Mouse (Mus musculus): Measurements from ENCODE around the gene Kdm4b. TPM values are rescaled to one million over a fixed set of nuclear protein-coding genes. Genes with fewer than 3 reads are reported as not detected.
A peak's percentile ranks its signal among the peaks of the same experiment; 100 is the strongest.

Kdm4b gene
- polyA plus RNA-seq, 1 experiment: 37.1 TPM

- Histone ChIP-seq H3K4me1 (ENCODE audit: control insufficient read depth, insufficient read depth, insufficient read length) (peaks cover 11% of the 10 kb centered on the region; the same call in 1 of the 2 replicates), H3K36me3 (ENCODE audit: control insufficient read depth, insufficient read depth, low read length) (no peaks in the 10 kb centered on the region; the same call in 1 of the 2 replicates), H3K27me3 (ENCODE audit: control insufficient read depth, insufficient read depth, low read length) (no peaks in the 10 kb centered on the region), H3K27ac (ENCODE audit: insufficient read depth, low read length) (peak overlapping the region; percentile 78), H3K4me3 (ENCODE audit: extremely low read depth, insufficient read depth, insufficient read length) (peak overlapping the region; percentile 74)
- DNase-seq (ENCODE audit: low read depth in 1 of 2, low spot score in 2 of 2): peak in 1 of 2 experiments; percentile 19
- TF ChIP-seq POLR2A (IDR thresholded peaks at IDR 0.05; ENCODE audit: low read depth, low read length) (no peak), CTCF (IDR thresholded peaks at IDR 0.05; ENCODE audit: extremely low read depth, insufficient read depth, insufficient read length, insufficient replicate concordance) (no peak)
- WGBS: 4% methylated on average over 66 of the region's 67 CpGs
Measured at GRCm38 (mm10) chr17:56326153-56327147, 588 bp downstream of the Kdm4b start.

- no peak overlapping the region for H3K27ac ChIP-seq (ENCODE audit: insufficient read depth, low read length)
Measured at GRCm38 (mm10) chr17:56329267-56329666, 3.4 kb downstream of the Kdm4b start.

GRCm38 (mm10) chr17:56330345-56330744, 4.5 kb downstream of the Kdm4b start:
- WGBS: 28% methylated on average over 3 of the region's 3 CpGs
- no peak for TF ChIP-seq POLR2A (IDR thresholded peaks at IDR 0.05; ENCODE audit: low read depth, low read length)
- no peak for TF ChIP-seq CTCF (IDR thresholded peaks at IDR 0.05; ENCODE audit: extremely low read depth, insufficient read depth, insufficient read length, insufficient replicate concordance)
- no peak overlapping the region for H3K4me3 ChIP-seq (ENCODE audit: extremely low read depth, insufficient read depth, insufficient read length)
- H3K36me3 ChIP-seq (ENCODE audit: control insufficient read depth, insufficient read depth, low read length): no peaks in the 10 kb centered on the region
- peaks cover 10% of the 10 kb centered on the region; the same call in 1 of the 2 replicates for H3K4me1 ChIP-seq (ENCODE audit: control insufficient read depth, insufficient read depth, insufficient read length)
- no peaks in the 10 kb centered on the region for H3K27me3 ChIP-seq (ENCODE audit: control insufficient read depth, insufficient read depth, low read length)
- no peak overlapping the region for H3K27ac ChIP-seq (ENCODE audit: insufficient read depth, low read length)
- DNase-seq (ENCODE audit: low read depth in 1 of 2, low spot score in 2 of 2): no peak

More at GRCm38 (mm10) chr17:56329267-56329666, 3.4 kb downstream of the Kdm4b start:
- H3K4me1 ChIP-seq (ENCODE audit: control insufficient read depth, insufficient read depth, insufficient read length): peaks cover 11% of the 10 kb centered on the region; the same call in 1 of the 2 replicates
- H3K4me3 ChIP-seq (ENCODE audit: extremely low read depth, insufficient read depth, insufficient read length): no peak overlapping the region
- no peaks in the 10 kb centered on the region for H3K36me3 ChIP-seq (ENCODE audit: control insufficient read depth, insufficient read depth, low read length)
- TF ChIP-seq POLR2A (IDR thresholded peaks at IDR 0.05; ENCODE audit: low read depth, low read length): no peak
- TF ChIP-seq CTCF (IDR thresholded peaks at IDR 0.05; ENCODE audit: extremely low read depth, insufficient read depth, insufficient read length, insufficient replicate concordance): no peak
- H3K27me3 ChIP-seq (ENCODE audit: control insufficient read depth, insufficient read depth, low read length): no peaks in the 10 kb centered on the region
- no peak for DNase-seq (ENCODE audit: low read depth in 1 of 2, low spot score in 2 of 2)

- peaks cover 10% of the 10 kb centered on the region; the same call in 1 of the 2 replicates for H3K4me1 ChIP-seq (ENCODE audit: control insufficient read depth, insufficient read depth, insufficient read length)
- no peak for TF ChIP-seq POLR2A (IDR thresholded peaks at IDR 0.05; ENCODE audit: low read depth, low read length)
- no peak for TF ChIP-seq CTCF (IDR thresholded peaks at IDR 0.05; ENCODE audit: extremely low read depth, insufficient read depth, insufficient read length, insufficient replicate concordance)
- no peak overlapping the region for H3K4me3 ChIP-seq (ENCODE audit: extremely low read depth, insufficient read depth, insufficient read length)
- no peak for DNase-seq (ENCODE audit: low read depth in 1 of 2, low spot score in 2 of 2)
- H3K27ac ChIP-seq (ENCODE audit: insufficient read depth, low read length): no peak overlapping the region
- no peaks in the 10 kb centered on the region for H3K36me3 ChIP-seq (ENCODE audit: control insufficient read depth, insufficient read depth, low read length)
- no peaks in the 10 kb centered on the region for H3K27me3 ChIP-seq (ENCODE audit: control insufficient read depth, insufficient read depth, low read length)
Measured at GRCm38 (mm10) chr17:56331256-56331655, 5.4 kb downstream of the Kdm4b start.

- Histone ChIP-seq H3K27me3 (ENCODE audit: control insufficient read depth, insufficient read depth, low read length) (no peaks in the 10 kb centered on the region), H3K4me1 (ENCODE audit: control insufficient read depth, insufficient read depth, insufficient read length) (peaks cover 3% of the 10 kb centered on the region; the same call in 1 of the 2 replicates), H3K36me3 (ENCODE audit: control insufficient read depth, insufficient read depth, low read length) (no peaks in the 10 kb centered on the region), H3K27ac (ENCODE audit: insufficient read depth, low read length) (no peak overlapping the region), H3K4me3 (ENCODE audit: extremely low read depth, insufficient read depth, insufficient read length) (no peak overlapping the region)
- TF ChIP-seq CTCF (IDR thresholded peaks at IDR 0.05; ENCODE audit: extremely low read depth, insufficient read depth, insufficient read length, insufficient replicate concordance) (0 out of 2 replicates have a peak, but pooled peaks have one; percentile 1), POLR2A (IDR thresholded peaks at IDR 0.05; ENCODE audit: low read depth, low read length) (no peak)
- WGBS: 78% methylated on average over 8 of the region's 8 CpGs
- DNase-seq (ENCODE audit: low read depth in 1 of 2, low spot score in 2 of 2): no peak
Measured at GRCm38 (mm10) chr17:56332987-56333386, 7.1 kb downstream of the Kdm4b start.

- 14% methylated on average over 4 of the region's 4 CpGs for WGBS
- no peak overlapping the region for H3K4me3 ChIP-seq (ENCODE audit: extremely low read depth, insufficient read depth, insufficient read length)
- no peaks in the 10 kb centered on the region for H3K36me3 ChIP-seq (ENCODE audit: control insufficient read depth, insufficient read depth, low read length)
- H3K27ac ChIP-seq (ENCODE audit: insufficient read depth, low read length): no peak overlapping the region
- TF ChIP-seq CTCF (IDR thresholded peaks at IDR 0.05; ENCODE audit: extremely low read depth, insufficient read depth, insufficient read length, insufficient replicate concordance) (peak; percentile 52; the same call in 1 of the 2 replicates), POLR2A (IDR thresholded peaks at IDR 0.05; ENCODE audit: low read depth, low read length) (no peak)
- peaks cover 3% of the 10 kb centered on the region; the same call in 1 of the 2 replicates for H3K4me1 ChIP-seq (ENCODE audit: control insufficient read depth, insufficient read depth, insufficient read length)
- peak in 1 of 2 experiments; percentile 53 for DNase-seq (ENCODE audit: low read depth in 1 of 2, low spot score in 2 of 2)
- H3K27me3 ChIP-seq (ENCODE audit: control insufficient read depth, insufficient read depth, low read length): no peaks in the 10 kb centered on the region
Measured at GRCm38 (mm10) chr17:56337190-56337589, 11.3 kb downstream of the Kdm4b start.

All from spleen, adult 2 months (tissue).